Mouse (Mus musculus) megakaryocyte, embryonic 14.5 days (primary cell): ENCODE results near the gene Uqcrfs1.

Experiments used
- FLI1 ChIP-seq: IDR thresholded peaks from 2 replicates; pipeline ENCODE4 v1.6.1; 2012; ENCODE audit warnings: low read length, inconsistent platforms, mixed read lengths
- GATA1 ChIP-seq: IDR thresholded peaks from 3 replicates; pipeline ENCODE4 v1.6.1; 2012; ENCODE audit warnings: mixed read lengths, low read length, inconsistent platforms, borderline replicate concordance

GRCm38 (mm10) chr13:30570182-30570581 is 25.0 kb upstream of the Uqcrfs1 start:
- TF ChIP-seq GATA1, result no peak
- no peak for TF ChIP-seq FLI1
